Mouse (Mus musculus) neural tube, embryonic 11.5 days (tissue): ENCODE results near the gene Smco2. TPM values are rescaled to one million over a fixed set of nuclear protein-coding genes. Genes with fewer than 3 reads are reported as not detected.

ENCODE experiments used
- ATAC-seq: fragments of 200-750 bp; cut with Nextera tagmentation; 2 replicates; pipeline ENCODE4 v1.8.0; 2017; ENCODE audit warnings: moderate number of reproducible peaks, mild to moderate bottlenecking, moderate TSS enrichment, moderate library complexity; ENCODE audit not compliant: insufficient read depth, low FRiP score, low TSS enrichment
- DNase-seq: peaks from one replicate; pipeline ENCODE4 v3.0.0-alpha.2; 2015; ENCODE audit warnings: low spot score
- H3K27ac ChIP-seq: fragments of 300-500 bp; sonication (generic); 2 replicates; pipeline ENCODE4 v1.5.1; 2014; ENCODE audit warnings: low read depth, mild to moderate bottlenecking, low read length
- H3K27me3 ChIP-seq: fragments of 300-500 bp; sonication (generic); 2 replicates; pipeline ENCODE4 v1.6.1; 2014; ENCODE audit warnings: mild to moderate bottlenecking, low read length, mixed read lengths; ENCODE audit not compliant: control insufficient read depth, insufficient read depth
- H3K36me3 ChIP-seq: fragments of 300-500 bp; sonication (generic); 2 replicates; pipeline ENCODE4 v1.6.1; 2014; ENCODE audit warnings: mild to moderate bottlenecking, low read length, moderate library complexity, mixed read lengths; ENCODE audit not compliant: control insufficient read depth, insufficient read depth
- H3K4me1 ChIP-seq: fragments of 300-500 bp; sonication (generic); 2 replicates; pipeline ENCODE4 v1.6.1; 2014; ENCODE audit warnings: low read length, mixed read lengths; ENCODE audit not compliant: control insufficient read depth, insufficient read depth
- H3K4me2 ChIP-seq: fragments of 300-500 bp; sonication (generic); 2 replicates; pipeline ENCODE4 v1.6.1; 2014; ENCODE audit warnings: low read depth, mild to moderate bottlenecking, moderate library complexity
- H3K4me3 ChIP-seq: fragments of 300-500 bp; sonication (generic); 2 replicates; pipeline ENCODE4 v1.5.1; 2014; ENCODE audit warnings: low read depth, low read length
- H3K9ac ChIP-seq: fragments of 300-500 bp; sonication (generic); 2 replicates; pipeline ENCODE4 v1.6.1; 2014; ENCODE audit warnings: mild to moderate bottlenecking, low read length
- H3K9me3 ChIP-seq: fragments of 300-500 bp; sonication (generic); 2 replicates; pipeline ENCODE4 v1.6.1; 2016; ENCODE audit warnings: low read length; ENCODE audit not compliant: control insufficient read depth
- WGBS: fragments of 180-500 bp; shearing (Covaris S2); extraction: QIAGEN DNeasy Blood & Tissue Kit; methylation state at CpG from one replicate; pipeline ENCODE4 v1.1.7; 2014; 5-methylcytosine and 5-hydroxymethylcytosine counted together
- polyA plus RNA-seq: library from polyadenylated mRNA; unstranded; fragments of >200 nt; fragmentation: Nextera tagmentation; extraction: Ambion mirVana; gene quantifications from 2 replicates; pipeline ENCODE4 v1.2.1, GENCODE M21; 2014

The Smco2 gene
- polyA plus RNA-seq, 1 experiment from 2014 or later, result not detected

DNA sequence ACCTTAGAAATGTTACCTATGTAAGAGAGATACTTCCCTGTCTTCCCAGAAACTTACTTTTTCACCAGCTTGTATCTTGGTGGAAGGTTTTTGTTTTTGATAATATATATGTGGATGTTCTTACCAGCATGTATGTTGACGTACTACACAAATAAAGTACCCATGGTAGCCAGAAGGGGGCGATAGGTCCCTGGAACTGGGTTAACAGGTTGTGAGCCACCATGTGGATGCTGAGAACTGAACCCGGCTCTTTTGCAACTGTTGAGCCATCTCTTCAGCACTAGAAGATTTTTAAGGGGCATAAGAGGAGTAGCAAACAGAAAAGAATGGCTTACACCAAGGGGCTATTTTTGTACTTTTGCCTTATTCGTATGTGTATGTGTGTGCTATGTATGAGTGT lies 15.8 kb downstream of the Smco2 start:
- DNase-seq (no peak), ATAC-seq (no peak)
- H3K27ac ChIP-seq, result no peak overlapping the region
- no peaks in the 10 kb centered on the region for H3K27me3 ChIP-seq
- H3K4me2 ChIP-seq, result no peak overlapping the region
- no peak overlapping the region for H3K4me3 ChIP-seq
- no peaks in the 10 kb centered on the region for H3K9me3 ChIP-seq
- 81% methylated on average over 4 of the region's 4 CpGs for WGBS
- no peak overlapping the region for H3K9ac ChIP-seq
- no peaks in the 10 kb centered on the region for H3K4me1 ChIP-seq
- H3K36me3 ChIP-seq, result no peaks in the 10 kb centered on the region

DNA sequence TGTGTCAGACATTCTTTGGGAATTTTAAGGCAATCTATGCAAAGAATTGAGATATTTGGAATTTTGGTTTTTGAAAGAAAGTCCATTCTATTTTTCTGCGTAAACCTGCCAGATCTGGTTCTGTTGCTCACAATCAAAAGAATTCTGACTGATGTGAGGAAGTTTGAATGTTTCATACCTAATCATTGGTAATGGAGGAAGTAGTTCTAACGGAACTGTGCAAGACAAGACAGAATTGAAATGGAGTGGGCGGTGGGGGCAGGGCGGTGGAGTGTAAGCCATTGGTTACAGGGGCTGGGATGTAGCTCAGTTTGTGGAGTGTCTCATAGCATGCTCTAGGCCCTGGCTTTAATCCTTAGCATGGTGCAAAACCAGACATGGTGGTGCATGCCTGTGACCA lies 22.1 kb downstream of the Smco2 start:
- no peaks in the 10 kb centered on the region for H3K36me3 ChIP-seq
- no peaks in the 10 kb centered on the region for H3K4me1 ChIP-seq

DNA sequence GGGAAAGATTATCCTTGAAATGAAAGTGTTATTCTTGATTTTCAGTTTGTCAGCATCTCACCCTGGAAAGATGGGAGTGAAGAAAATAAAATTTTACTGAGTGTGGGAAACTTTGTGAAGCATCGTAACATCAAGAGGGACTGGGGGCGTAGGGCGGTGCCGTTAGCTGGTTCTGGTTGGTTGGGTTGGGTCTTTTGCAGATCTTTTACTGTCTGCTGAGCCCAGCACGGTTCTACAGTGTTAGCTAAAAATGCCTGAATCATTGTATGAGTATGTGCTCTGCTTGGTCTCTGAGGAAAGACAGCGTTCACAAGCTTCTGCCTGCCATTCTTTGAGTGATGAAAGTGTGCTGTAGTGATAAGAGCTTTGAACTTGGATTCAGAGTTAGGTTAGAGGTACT lies 24.5 kb downstream of the Smco2 start:
- no peak overlapping the region for H3K27ac ChIP-seq
- H3K36me3 ChIP-seq, result no peaks in the 10 kb centered on the region
- 85% methylated on average over 6 of the region's 6 CpGs for WGBS
- ATAC-seq (no peak), DNase-seq (no peak)
- H3K4me3 ChIP-seq, result no peak overlapping the region
- no peaks in the 10 kb centered on the region for H3K27me3 ChIP-seq
- H3K4me1 ChIP-seq, result no peaks in the 10 kb centered on the region
- no peak overlapping the region for H3K9ac ChIP-seq
- no peak overlapping the region for H3K4me2 ChIP-seq
- H3K9me3 ChIP-seq, result no peaks in the 10 kb centered on the region; the same call in 1 of the 2 replicates

More for the DNA sequence above, 22.1 kb downstream of the Smco2 start:
- DNase-seq (no peak), ATAC-seq (no peak)
- no peak overlapping the region for H3K4me3 ChIP-seq
- H3K27me3 ChIP-seq, result no peaks in the 10 kb centered on the region
- 93% methylated on average over 4 of the region's 4 CpGs for WGBS
- H3K9me3 ChIP-seq, result no peaks in the 10 kb centered on the region
- no peak overlapping the region for H3K9ac ChIP-seq
- no peak overlapping the region for H3K4me2 ChIP-seq
- no peak overlapping the region for H3K27ac ChIP-seq

DNA sequence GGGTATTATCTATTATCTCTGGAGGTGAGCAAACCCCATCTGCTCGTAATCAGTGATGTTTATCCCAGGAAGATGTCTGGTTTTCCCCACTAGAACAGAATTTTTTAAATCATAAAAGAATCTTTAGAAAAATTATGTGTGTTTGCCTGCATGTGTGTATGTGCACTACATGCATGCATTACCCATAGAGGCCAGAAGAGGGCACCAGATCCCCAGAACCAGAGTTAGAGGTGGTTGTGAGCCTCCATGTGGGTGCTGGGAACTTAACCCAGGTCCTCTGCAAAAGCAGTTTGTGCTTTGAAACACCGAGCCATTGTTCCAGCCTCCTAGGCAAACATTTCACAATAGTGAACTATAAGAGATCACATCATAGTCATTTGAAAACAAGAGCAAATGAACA lies 26.9 kb downstream of the Smco2 start:
- H3K4me2 ChIP-seq, result no peak overlapping the region
- no peaks in the 10 kb centered on the region for H3K27me3 ChIP-seq
- 89% methylated on average over 2 of the region's 2 CpGs for WGBS
- ATAC-seq (no peak), DNase-seq (no peak)
- H3K9ac ChIP-seq, result no peak overlapping the region
- H3K9me3 ChIP-seq, result no peaks in the 10 kb centered on the region; the same call in 1 of the 2 replicates
- no peaks in the 10 kb centered on the region for H3K36me3 ChIP-seq
- H3K4me1 ChIP-seq, result no peaks in the 10 kb centered on the region
- no peak overlapping the region for H3K27ac ChIP-seq
- H3K4me3 ChIP-seq, result no peak overlapping the region

DNA sequence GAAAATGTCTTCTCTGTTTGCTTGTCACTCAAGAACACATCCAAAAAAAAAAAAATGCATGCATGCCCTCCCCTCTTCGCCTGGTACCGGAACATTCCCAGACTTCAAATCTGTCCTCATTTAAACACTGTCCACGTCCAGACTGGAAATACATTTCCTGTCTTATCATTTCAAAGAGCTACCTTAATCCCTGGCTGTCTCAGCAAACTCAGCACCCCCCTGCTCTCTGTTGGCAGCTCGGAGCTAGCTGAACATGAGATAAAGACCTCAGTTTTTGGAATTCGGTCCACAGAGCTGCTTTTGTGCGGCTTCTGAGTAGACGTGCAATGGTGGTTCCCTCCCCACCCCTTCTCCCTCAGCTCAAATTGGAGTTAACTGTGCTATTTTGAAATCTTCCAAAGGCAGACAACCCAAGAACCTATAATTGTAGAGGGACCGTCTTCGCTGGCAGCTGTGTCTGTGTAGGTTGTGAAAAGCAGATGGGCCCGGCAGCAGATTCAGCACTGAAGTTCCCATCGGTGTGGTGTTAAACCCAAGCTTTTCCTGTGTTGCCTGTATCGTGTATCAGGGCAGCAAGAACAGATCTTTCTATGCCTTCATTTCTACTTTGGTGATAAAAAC lies 27.6 kb downstream of the Smco2 start:
- no peak overlapping the region for H3K4me2 ChIP-seq
- no peak overlapping the region for H3K27ac ChIP-seq
- 94% methylated on average over 12 of the region's 12 CpGs for WGBS
- no peaks in the 10 kb centered on the region for H3K27me3 ChIP-seq
- H3K4me3 ChIP-seq, result no peak overlapping the region
- H3K9me3 ChIP-seq, result no peaks in the 10 kb centered on the region; the same call in 1 of the 2 replicates
- no peaks in the 10 kb centered on the region for H3K4me1 ChIP-seq
- no peak for ATAC-seq
- DNase-seq, result no peak
- H3K9ac ChIP-seq, result no peak overlapping the region
- H3K36me3 ChIP-seq, result no peaks in the 10 kb centered on the region

DNA sequence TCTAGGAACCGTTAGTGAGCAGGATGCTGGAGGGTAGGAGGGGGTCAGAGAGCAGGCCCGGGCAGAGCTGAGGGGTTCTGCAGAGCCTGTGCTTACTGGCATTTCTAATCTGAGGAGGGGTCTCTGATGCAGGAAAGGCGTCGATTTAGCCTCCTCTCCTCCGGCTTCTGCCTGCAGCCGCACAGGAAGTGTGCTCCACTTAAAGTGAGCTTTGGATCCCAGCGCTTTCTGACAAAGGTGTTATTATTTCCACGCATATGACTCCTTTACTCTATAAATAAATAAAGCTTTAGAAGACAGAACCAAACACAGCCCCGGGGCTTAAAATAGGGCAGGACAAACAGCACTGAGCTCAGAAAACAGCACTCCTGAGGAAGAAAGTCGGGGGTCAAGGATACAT lies 29.0 kb downstream of the Smco2 start:
- Histone ChIP-seq H3K9ac (no peak overlapping the region), H3K36me3 (no peaks in the 10 kb centered on the region), H3K27me3 (no peaks in the 10 kb centered on the region), H3K4me2 (no peak overlapping the region), H3K27ac (no peak overlapping the region), H3K4me1 (no peaks in the 10 kb centered on the region), H3K9me3 (no peaks in the 10 kb centered on the region; the same call in 1 of the 2 replicates), H3K4me3 (no peak overlapping the region)
- DNase-seq (no peak), ATAC-seq (no peak)
- WGBS, result 40% methylated on average over 10 of the region's 10 CpGs

DNA sequence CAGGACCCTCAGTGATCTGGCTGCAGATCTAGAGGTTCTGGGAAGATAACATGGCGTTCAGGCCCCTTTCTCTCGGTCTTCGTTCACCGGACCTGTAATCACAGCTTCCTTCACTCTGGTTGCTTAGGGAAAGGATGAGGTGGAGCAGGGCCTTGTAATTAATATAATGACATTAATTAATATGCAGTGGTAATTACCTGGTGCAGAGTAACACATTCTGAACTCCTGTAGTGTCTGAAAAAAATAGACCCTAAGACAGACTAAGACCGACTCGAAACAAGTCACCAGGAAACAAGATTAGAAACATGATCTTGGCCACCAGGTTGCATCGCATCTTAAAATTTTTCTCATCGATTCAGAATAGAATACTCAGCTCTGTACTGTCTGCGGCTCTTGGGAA lies 30.0 kb downstream of the Smco2 start:
- Histone ChIP-seq H3K27me3 (no peaks in the 10 kb centered on the region), H3K4me3 (no peak overlapping the region), H3K36me3 (no peaks in the 10 kb centered on the region), H3K4me2 (no peak overlapping the region), H3K27ac (no peak overlapping the region), H3K9me3 (no peaks in the 10 kb centered on the region; the same call in 1 of the 2 replicates), H3K4me1 (no peaks in the 10 kb centered on the region), H3K9ac (no peak overlapping the region)
- DNase-seq (no peak), ATAC-seq (no peak)
- WGBS, result 91% methylated on average over 9 of the region's 9 CpGs

DNA sequence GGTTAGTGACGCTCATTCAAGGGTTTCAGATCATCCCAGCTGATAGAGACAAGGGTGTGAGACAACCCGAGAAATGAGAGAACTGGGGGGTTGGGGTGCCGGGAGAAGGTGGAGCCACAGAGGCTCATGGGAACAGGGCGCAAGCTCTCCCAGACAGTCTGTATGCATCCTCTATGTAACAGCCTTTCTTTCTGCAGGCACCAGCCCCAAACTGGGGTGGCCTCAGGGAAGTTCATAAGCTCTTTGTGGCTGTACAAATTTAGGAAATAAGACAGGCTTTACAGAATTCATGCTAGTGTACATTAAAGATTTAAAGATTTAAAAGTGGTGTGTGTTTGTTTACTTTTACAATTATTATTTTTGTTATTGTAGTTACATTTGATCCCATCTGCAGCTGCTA lies 30.4 kb downstream of the Smco2 start:
- H3K27me3 ChIP-seq, result no peaks in the 10 kb centered on the region
- no peaks in the 10 kb centered on the region for H3K36me3 ChIP-seq
- no peak overlapping the region for H3K4me2 ChIP-seq
- no peaks in the 10 kb centered on the region; the same call in 1 of the 2 replicates for H3K9me3 ChIP-seq
- H3K27ac ChIP-seq, result no peak overlapping the region
- no peaks in the 10 kb centered on the region for H3K4me1 ChIP-seq
- no peak overlapping the region for H3K9ac ChIP-seq
- DNase-seq (no peak), ATAC-seq (no peak)
- H3K4me3 ChIP-seq, result no peak overlapping the region
- 88% methylated on average over 4 of the region's 4 CpGs for WGBS

DNA sequence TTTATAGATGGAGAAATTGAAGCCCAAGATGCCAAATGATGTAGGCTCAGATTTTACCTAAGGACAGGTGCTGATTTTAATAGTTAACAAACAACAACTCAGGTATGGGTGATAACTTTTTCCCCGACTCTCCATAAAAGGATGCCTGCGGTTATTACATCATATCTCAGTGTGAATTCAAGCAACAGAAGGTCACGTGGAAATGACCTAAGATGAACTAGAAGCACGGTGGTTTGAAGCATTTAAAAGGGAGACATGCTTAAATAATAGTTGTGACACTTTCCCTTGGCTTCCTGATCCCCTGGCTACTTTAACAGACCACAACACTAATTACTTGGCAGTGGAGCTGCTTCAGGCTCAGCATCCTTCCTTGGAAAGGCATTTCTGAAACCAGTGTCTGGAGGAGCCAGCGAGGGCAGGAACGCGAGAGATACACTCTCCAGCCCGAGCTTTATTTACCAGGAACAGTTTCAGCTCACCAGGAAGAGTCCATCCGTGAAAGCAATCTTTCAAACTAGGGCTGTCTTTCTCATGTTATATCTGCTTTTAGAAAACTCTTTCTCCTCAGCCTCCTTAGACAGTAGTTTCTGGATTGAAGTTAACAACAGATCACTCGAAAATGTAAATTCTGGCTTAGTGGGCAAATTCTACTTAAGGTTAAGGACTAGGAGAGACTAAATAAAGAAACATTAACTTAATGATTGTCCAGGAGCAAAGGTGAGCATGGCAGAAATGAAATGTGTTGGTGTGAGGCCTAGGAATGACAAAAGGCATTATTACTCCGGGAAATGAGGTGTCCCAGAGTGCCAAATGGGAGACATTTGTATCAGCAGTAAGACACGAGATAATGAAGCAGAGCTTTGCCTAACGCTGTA lies 32.2 kb downstream of the Smco2 start:
- 63% methylated on average over 13 of the region's 13 CpGs for WGBS
- Histone ChIP-seq H3K36me3 (no peaks in the 10 kb centered on the region), H3K4me2 (no peak overlapping the region), H3K9me3 (no peaks in the 10 kb centered on the region; the same call in 1 of the 2 replicates), H3K27ac (no peak overlapping the region), H3K27me3 (no peaks in the 10 kb centered on the region), H3K9ac (no peak overlapping the region), H3K4me3 (no peak overlapping the region), H3K4me1 (no peaks in the 10 kb centered on the region)
- no peak for ATAC-seq
- no peak for DNase-seq
